Mouse (Mus musculus): ENCODE measurements around the gene Cdkl5.
"Not testable (repeated sequence)": the region's sequence is repeated elsewhere in the genome, so short reads cannot be mapped to it uniquely, and the experiment has no call there.

The Cdkl5 gene

DNA sequence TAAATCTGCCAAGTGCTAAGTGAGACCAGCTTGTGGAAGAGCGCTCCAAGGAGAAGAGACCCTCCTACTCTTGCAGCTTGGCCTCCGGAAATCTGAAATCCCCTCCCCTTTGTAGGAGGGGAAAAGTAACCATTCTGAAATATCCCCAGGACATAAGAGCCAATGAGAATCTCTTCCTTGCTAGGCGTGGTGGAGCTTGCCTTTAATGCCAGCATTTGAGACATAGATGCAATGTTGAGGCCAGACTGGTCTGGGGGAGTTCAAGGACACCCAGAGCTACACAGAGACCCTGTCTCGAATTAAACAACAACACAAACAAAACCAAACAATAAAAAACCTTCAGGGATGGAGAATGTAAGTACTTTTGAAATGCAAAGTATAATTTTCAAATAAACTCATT, 87.6 kb downstream of the Cdkl5 start, which contains the start of gene Gja6:
Gene Gja6, minus strand, starts transcription at position 101 of the 400 bp plus-strand sequence.
- no peak for DNase-seq (ENCODE audit: low read depth, low spot score)

- DNase-seq (ENCODE audit: low read depth, low spot score) = no peak
Measured at GRCm38 (mm10) chrX:160906477-160906876, 88.0 kb downstream of the Cdkl5 start.

- DNase-seq (ENCODE audit: low read depth, low spot score) = no peak
Measured at GRCm38 (mm10) chrX:160905913-160906312, 88.6 kb downstream of the Cdkl5 start.

DNA sequence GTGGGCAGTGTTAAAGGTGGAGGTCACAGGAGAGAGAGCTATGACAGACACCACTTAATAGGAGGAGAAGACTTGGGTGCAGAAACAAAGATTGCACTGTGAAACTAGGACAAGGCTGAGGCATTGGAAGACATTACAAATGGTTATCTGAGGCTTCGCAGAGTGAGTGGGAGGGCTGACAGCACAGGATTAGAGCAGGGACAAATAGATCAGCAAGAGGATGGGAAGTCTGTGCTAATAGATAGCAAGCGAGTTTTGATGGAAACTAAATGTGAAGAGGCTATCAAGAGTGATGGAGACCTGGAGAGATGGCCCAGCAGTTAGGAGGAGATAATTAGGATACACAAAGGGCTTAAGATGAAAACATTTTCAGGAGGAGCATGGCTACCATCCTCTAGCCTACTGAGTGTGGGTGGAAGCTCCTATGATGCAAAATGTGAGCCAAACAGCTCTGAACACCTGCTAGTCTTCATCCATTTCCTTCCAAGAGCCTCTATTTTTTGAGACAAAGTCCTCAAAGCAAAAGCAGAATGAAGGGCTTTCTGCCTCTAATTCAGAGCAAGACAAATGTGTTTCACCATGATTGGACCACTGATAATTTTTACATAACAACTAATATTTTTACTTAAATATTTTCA, 89.3 kb downstream of the Cdkl5 start:
- no peak for DNase-seq (ENCODE audit: low read depth, low spot score)

GRCm38 (mm10) chrX:160901118-160901517, 93.4 kb downstream of the Cdkl5 start:
- no peak for DNase-seq (ENCODE audit: low read depth, low spot score)

- no peak for DNase-seq (ENCODE audit: low read depth, low spot score)
Measured at GRCm38 (mm10) chrX:160892077-160892476, 102.4 kb downstream of the Cdkl5 start.

GRCm38 (mm10) chrX:160886301-160886700, 108.2 kb downstream of the Cdkl5 start:
- no peak for DNase-seq (ENCODE audit: low read depth, low spot score)

DNA sequence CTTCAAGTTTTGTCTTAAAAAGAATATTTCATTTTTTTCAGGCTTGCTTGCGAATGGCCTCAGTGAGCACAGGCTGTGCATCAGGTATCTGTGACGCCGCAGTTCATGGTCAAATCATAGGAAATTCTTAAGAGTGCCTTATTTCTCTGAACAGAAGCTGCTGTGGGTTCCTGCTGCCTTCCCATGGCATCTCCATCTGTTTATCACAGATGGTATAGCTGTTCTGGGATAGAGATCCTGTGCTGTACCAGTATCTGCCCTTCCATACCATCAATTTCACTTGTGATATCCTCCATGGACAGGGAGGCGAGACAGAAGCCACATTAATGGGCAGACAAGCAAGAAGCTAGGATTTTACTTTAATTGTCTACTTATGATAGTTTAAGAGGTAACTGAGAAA, 127.9 kb downstream of the Cdkl5 start:
- DNase-seq (ENCODE audit: low read depth, low spot score) = no peak

- no peak for DNase-seq (ENCODE audit: low read depth, low spot score)
Measured at GRCm38 (mm10) chrX:160865022-160865421, 129.5 kb downstream of the Cdkl5 start.

GRCm38 (mm10) chrX:160863689-160864383, 130.7 kb downstream of the Cdkl5 start:
- DNase-seq (ENCODE audit: low read depth, low spot score) = no peak

GRCm38 (mm10) chrX:160808226-160808625, 186.3 kb downstream of the Cdkl5 start:
- DNase-seq (ENCODE audit: low read depth, low spot score) = no peak

DNA sequence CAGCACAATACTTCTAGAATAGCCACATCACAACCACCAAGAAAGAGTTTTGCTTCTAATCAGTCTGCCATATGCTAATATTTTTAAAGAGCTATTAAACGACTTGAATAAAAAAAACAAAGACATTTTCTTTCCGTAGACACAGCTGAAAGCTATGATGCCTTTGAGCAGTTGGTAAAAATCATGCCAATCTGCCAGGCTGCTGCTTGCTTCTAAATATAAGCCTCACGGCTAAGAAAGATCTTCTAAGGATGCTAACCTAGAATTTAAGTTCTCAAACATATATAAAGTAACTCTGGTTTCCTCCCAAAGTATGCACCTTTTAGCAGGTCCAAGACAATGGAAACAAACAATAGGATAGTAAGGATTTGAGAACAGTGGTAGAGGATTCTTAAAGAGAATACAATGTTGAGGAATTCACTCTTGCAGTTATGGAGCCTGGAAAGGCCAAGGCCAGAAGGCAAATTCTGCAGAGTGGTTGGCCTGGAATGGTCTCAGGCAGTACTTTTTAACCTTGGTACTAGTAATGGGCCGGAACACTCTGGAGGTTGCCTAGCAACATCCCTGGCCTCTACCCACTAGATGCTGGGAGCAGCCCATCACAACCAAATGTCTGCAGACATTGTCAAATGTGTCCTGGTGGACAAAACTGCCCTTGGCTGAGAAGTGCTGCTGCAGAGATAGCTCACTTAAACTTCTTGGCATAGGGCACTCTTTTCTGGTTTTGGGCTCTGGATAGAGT, 189.9 kb downstream of the Cdkl5 start:
- DNase-seq (ENCODE audit: low read depth, low spot score) = no peak

DNA sequence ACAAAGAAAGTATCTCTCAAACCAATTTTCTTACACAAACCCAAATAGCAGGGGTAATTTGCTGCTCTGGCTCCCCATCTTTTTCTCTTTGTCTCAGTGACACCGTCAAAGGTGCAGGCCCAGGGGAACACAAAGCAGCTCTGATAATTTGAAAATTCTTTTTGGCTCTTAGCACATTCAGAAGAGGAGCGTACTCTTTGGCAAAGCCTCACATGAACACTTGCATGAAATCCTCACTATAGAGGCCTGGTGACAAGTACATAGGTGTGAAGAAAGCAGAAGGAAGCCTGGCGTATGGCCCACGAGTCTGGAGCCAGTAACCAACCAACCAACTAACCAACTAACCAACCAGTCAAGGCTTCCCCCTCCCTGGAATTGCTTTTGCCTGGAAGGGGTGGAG, 199.6 kb downstream of the Cdkl5 start:
- no peak for DNase-seq (ENCODE audit: low read depth, low spot score)

DNA sequence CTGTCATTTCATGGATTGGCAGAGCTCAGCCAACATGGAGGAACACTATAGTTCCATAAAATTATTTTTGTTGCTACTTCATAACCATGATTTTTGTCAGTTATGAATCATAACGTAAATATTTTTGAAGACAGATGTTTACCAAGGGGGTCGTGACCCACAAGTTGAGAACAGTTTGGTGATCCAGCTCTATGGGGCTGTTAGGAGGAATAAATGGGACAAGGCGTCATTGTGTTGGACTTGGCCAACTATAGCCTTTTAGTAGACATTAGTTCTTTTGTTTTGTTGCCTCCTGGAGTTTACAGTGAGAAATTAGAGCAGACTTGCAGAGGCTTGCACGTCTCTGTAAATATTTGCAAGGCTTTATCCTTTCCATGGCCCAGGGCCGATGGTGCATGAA, 212.2 kb downstream of the Cdkl5 start:
- DNase-seq (ENCODE audit: low read depth, low spot score) = no peak

GRCm38 (mm10) chrX:160773033-160773432, 221.5 kb downstream of the Cdkl5 start:
- DNase-seq (ENCODE audit: low read depth, low spot score) = no peak

GRCm38 (mm10) chrX:160769622-160770021, 224.9 kb downstream of the Cdkl5 start:
- not testable (repeated sequence) for DNase-seq (ENCODE audit: low read depth, low spot score)

DNA sequence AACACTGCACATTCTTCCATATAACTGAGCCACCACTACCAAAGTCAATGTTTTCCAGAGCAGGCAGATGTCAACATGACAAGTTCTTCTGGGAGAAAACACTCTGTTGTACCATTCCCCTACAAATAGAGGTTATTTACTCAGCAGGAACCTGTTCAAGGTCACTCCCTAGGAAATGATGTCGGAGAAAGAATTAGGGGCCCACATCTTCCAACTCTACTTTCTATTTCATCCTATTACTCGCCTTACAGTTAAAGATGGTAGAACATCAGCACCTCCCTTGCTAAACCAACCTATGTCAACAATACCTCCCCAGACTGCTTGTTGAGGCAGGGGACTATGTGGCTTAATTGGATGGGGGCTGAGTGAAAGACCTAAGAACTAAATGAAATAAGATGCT, 226.8 kb downstream of the Cdkl5 start, which contains the start of gene Rs1:
Gene Rs1, plus strand, starts transcription at position 301 of the 400 bp plus-strand sequence.
- DNase-seq (ENCODE audit: low read depth, low spot score) = no peak

DNA sequence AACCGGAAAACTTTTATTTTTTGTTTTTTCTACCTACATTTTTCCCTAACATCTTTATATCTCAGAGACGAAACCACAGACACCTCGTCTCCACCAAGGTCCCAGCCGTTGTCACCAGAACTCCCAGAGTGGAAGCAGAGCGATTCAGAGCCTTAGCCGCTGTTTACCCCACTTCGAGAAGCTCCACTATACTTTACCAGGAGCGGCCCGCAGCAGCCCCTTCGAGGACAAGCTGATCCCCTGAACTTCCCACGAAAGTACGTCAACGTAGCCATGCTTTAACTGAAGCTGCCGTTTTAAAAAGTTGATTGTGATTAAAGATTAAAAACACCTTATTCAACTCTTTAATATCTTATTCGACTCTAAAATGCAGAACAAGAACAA, 228.3 kb downstream of the Cdkl5 start:
- DNase-seq (ENCODE audit: low read depth, low spot score) = peak; percentile 38

DNA sequence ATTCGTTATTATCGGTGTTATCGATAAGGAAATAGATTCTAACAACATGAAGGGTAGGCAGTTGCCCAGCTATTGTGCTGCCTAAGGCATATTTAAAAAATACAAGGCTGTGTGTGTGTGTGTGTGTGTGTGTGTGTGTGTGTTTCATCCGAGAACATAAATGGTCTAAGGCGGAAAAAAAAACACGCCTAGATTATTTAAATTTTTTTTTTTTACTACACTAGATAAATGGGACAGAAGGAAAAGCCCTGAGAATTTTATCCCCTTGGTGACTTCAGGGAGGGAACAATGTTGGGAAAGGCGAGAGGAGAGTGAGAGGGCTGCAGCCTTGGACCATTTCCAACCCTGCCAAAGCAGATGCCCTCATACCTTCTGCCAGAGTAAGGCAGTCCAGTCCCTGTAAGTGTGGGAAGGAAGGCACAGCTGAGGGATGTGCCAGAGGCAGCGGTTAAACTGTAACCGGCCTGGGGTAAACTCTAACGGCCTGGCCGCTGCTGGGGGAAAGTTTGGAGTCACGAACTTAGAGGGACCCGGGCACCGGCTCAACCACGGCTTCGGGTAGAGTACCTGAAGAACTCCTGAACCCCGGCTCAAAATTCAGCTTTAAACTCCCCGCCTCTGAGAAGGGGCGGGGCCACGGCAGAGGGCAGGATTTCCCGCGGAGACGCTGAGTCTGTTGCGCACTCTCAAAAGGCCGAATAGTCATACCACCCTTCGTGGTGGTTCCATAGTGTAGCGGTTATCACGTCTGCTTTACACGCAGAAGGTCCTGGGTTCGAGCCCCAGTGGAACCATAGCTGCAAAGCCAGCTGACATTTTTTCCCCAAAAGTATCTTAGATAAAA, 228.9 kb downstream of the Cdkl5 start:
- DNase-seq (ENCODE audit: low read depth, low spot score) = peak; percentile 84

DNA sequence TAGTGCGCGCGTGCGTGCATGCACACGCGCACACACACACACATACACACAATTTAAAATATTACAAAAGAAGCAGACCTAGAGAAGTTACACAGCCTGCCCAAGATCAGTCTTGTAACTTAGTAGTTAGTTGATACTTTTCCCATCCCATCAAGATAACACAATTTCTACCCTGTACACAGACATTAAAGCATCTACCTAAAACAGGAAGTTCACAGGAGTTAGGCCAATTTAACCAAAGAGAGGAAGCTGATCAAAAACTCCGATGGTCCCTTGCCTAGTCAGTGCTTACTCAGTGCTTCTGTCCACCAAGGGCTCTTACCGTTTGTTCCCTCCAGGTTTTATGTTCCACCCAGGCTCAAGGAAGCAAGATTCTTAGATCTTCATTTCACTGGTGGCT, 243.7 kb downstream of the Cdkl5 start:
- no peak for DNase-seq (ENCODE audit: low read depth, low spot score)

DNA sequence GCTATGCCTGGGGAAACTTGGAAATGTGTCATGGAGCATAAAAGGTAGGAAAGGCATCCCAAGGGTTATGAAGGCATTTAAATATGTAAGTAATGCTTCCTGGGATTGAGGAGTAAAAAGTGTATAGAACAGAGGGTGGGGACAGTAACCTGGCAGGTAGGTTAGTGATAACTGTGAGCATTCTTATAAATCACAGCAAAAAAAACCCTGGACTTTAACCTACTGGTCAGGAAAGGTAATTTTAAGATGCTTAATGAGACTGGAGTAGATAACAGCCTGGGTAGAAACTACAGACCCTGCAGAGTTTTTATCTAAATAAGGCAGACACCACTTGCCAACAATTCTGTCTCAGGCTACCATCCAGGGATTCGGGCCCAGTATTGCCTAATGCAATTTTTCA, 245.9 kb downstream of the Cdkl5 start:
- no peak for DNase-seq (ENCODE audit: low read depth, low spot score)

DNA sequence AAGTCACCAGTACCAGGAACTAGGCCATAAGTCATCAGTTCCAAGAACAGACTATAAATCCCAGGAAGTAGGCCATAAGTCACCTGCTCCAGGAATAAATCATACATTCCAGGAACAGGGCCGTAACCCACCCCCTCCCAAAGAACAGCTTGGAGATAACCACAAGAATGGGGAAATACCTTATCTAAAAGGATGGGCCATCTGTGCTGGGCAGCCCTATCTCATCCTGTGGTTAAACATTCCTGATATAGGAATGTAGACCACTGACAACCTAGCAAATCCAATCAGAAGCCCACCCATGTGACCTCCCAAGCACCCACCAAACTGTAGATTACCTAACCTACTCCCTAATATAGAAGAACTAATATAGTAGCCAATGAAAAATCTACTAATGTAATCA, 249.1 kb downstream of the Cdkl5 start:
- no peak for DNase-seq (ENCODE audit: low read depth, low spot score)
